Mouse (Mus musculus) heart, embryonic 12.5 days (tissue): ENCODE results near the gene Dennd1b. TPM values are rescaled to one million over a fixed set of nuclear protein-coding genes. Genes with fewer than 3 reads are reported as not detected.

ENCODE experiments used
- ATAC-seq: fragments of 200-750 bp; cut with Nextera tagmentation; 2 replicates; pipeline ENCODE4 v1.8.0; 2017; ENCODE audit warnings: moderate TSS enrichment, moderate library complexity; ENCODE audit not compliant: insufficient number of reproducible peaks, low FRiP score
- H3K27ac ChIP-seq: fragments of 300-500 bp; sonication (generic); 2 replicates; pipeline ENCODE4 v1.5.1; 2016; ENCODE audit warnings: mild to moderate bottlenecking, moderate library complexity; ENCODE audit not compliant: poor library complexity, severe bottlenecking
- H3K27me3 ChIP-seq: fragments of 300-500 bp; sonication (generic); replicated peaks from 2 replicates; pipeline ENCODE4 v1.6.1; 2016; ENCODE audit warnings: mild to moderate bottlenecking, moderate library complexity
- H3K36me3 ChIP-seq: fragments of 300-500 bp; sonication (generic); 2 replicates; pipeline ENCODE4 v1.6.1; 2016; ENCODE audit warnings: mild to moderate bottlenecking, moderate library complexity
- H3K4me1 ChIP-seq: fragments of 300-500 bp; sonication (generic); replicated peaks from 2 replicates; pipeline ENCODE4 v1.6.1; 2016; ENCODE audit warnings: mild to moderate bottlenecking
- H3K4me2 ChIP-seq: fragments of 300-500 bp; sonication (generic); 2 replicates; pipeline ENCODE4 v1.6.1; 2016; ENCODE audit warnings: mild to moderate bottlenecking, moderate library complexity
- H3K4me3 ChIP-seq: fragments of 300-500 bp; sonication (generic); 2 replicates; pipeline ENCODE4 v1.5.1; 2016; ENCODE audit warnings: mild to moderate bottlenecking
- H3K9ac ChIP-seq: fragments of 300-500 bp; sonication (generic); 2 replicates; pipeline ENCODE4 v1.6.1; 2016; ENCODE audit warnings: mild to moderate bottlenecking, moderate library complexity
- H3K9me3 ChIP-seq: fragments of 300-500 bp; sonication (generic); replicated peaks from 2 replicates; pipeline ENCODE4 v1.6.1; 2016; ENCODE audit warnings: mild to moderate bottlenecking, moderate library complexity
- WGBS: fragments of 180-500 bp; shearing (Covaris S2); methylation state at CpG from one replicate; pipeline ENCODE4 v1.1.7; 2016; 5-methylcytosine and 5-hydroxymethylcytosine counted together
- polyA plus RNA-seq: library from polyadenylated mRNA; unstranded; fragments of >200 nt; fragmentation: Nextera tagmentation; extraction: Ambion mirVana; gene quantifications from 2 replicates; pipeline ENCODE4 v1.2.1, GENCODE M21; 2016

The Dennd1b gene
- polyA plus RNA-seq, 1 experiment from 2014 or later, result 13.9 TPM

- no peaks in the 10 kb centered on the region for H3K9me3 ChIP-seq
- peaks cover 13% of the 10 kb centered on the region; the same call in 1 of the 2 replicates for H3K36me3 ChIP-seq
- peak; percentile 84 for ATAC-seq
- no peaks in the 10 kb centered on the region for H3K27me3 ChIP-seq
- H3K27ac ChIP-seq, result peak overlapping the region; percentile 89
- peaks cover 22% of the 10 kb centered on the region for H3K4me1 ChIP-seq
- peak overlapping the region; percentile 90 for H3K4me3 ChIP-seq
- peak overlapping the region; percentile 74 for H3K4me2 ChIP-seq
- under 1% methylated on average over 29 of the region's 50 CpGs for WGBS
- H3K9ac ChIP-seq, result peak overlapping the region; percentile 96
These were observed 728 bp downstream of the Dennd1b start for GRCm38 (mm10) chr1:138963868-138964458.

- no peak for ATAC-seq
- no peak overlapping the region for H3K9ac ChIP-seq
- peaks cover 13% of the 10 kb centered on the region; the same call in 1 of the 2 replicates for H3K36me3 ChIP-seq
- no peak overlapping the region for H3K27ac ChIP-seq
- no peaks in the 10 kb centered on the region for H3K9me3 ChIP-seq
- no peak overlapping the region for H3K4me2 ChIP-seq
- H3K27me3 ChIP-seq, result no peaks in the 10 kb centered on the region
- peaks cover 22% of the 10 kb centered on the region for H3K4me1 ChIP-seq
- H3K4me3 ChIP-seq, result no peak overlapping the region
These were observed 1.8 kb downstream of the Dennd1b start for GRCm38 (mm10) chr1:138965069-138965468.

- peaks cover 13% of the 10 kb centered on the region; the same call in 1 of the 2 replicates for H3K36me3 ChIP-seq
- no peak overlapping the region for H3K4me3 ChIP-seq
- no peaks in the 10 kb centered on the region for H3K9me3 ChIP-seq
- no peak overlapping the region for H3K4me2 ChIP-seq
- WGBS, result 68% methylated on average over 2 of the region's 2 CpGs
- H3K9ac ChIP-seq, result no peak overlapping the region
- no peak for ATAC-seq
- no peak overlapping the region for H3K27ac ChIP-seq
- H3K4me1 ChIP-seq, result peaks cover 22% of the 10 kb centered on the region
- H3K27me3 ChIP-seq, result no peaks in the 10 kb centered on the region
These were observed 2.3 kb downstream of the Dennd1b start for GRCm38 (mm10) chr1:138965511-138965910.

- Histone ChIP-seq H3K4me1 (peaks cover 22% of the 10 kb centered on the region), H3K27me3 (no peaks in the 10 kb centered on the region), H3K9ac (no peak overlapping the region), H3K27ac (no peak overlapping the region), H3K4me2 (no peak overlapping the region), H3K36me3 (peaks cover 13% of the 10 kb centered on the region; the same call in 1 of the 2 replicates), H3K9me3 (no peaks in the 10 kb centered on the region), H3K4me3 (no peak overlapping the region)
- 91% methylated on average over 7 of the region's 7 CpGs for WGBS
- ATAC-seq, result no peak
These were observed 4.2 kb downstream of the Dennd1b start for GRCm38 (mm10) chr1:138967450-138967849.

- Histone ChIP-seq H3K27me3 (no peaks in the 10 kb centered on the region), H3K9ac (no peak overlapping the region), H3K4me1 (peaks cover 26% of the 10 kb centered on the region), H3K4me2 (no peak overlapping the region), H3K36me3 (peaks cover 13% of the 10 kb centered on the region; the same call in 1 of the 2 replicates), H3K9me3 (no peaks in the 10 kb centered on the region), H3K4me3 (no peak overlapping the region), H3K27ac (no peak overlapping the region)
- 58% methylated on average over 4 of the region's 4 CpGs for WGBS
- no peak for ATAC-seq
These were observed 6.8 kb downstream of the Dennd1b start for GRCm38 (mm10) chr1:138970053-138970452.

- ATAC-seq, result no peak
- Histone ChIP-seq H3K36me3 (no peaks in the 10 kb centered on the region), H3K27ac (no peak overlapping the region), H3K4me2 (no peak overlapping the region), H3K27me3 (no peaks in the 10 kb centered on the region), H3K9me3 (no peaks in the 10 kb centered on the region), H3K4me3 (no peak overlapping the region), H3K4me1 (peaks cover 19% of the 10 kb centered on the region), H3K9ac (no peak overlapping the region)
- 63% methylated on average over 6 of the region's 6 CpGs for WGBS
These were observed 10.4 kb downstream of the Dennd1b start for GRCm38 (mm10) chr1:138973541-138974224.

GRCm38 (mm10) chr1:138974836-138975235 lies 11.6 kb downstream of the Dennd1b start:
- no peak overlapping the region for H3K4me3 ChIP-seq
- WGBS, result 79% methylated on average over 8 of the region's 8 CpGs
- H3K27me3 ChIP-seq, result no peaks in the 10 kb centered on the region
- ATAC-seq, result no peak
- no peaks in the 10 kb centered on the region for H3K36me3 ChIP-seq
- H3K9me3 ChIP-seq, result no peaks in the 10 kb centered on the region
- no peak overlapping the region for H3K27ac ChIP-seq
- H3K9ac ChIP-seq, result no peak overlapping the region
- peaks cover 20% of the 10 kb centered on the region for H3K4me1 ChIP-seq
- no peak overlapping the region for H3K4me2 ChIP-seq

- Histone ChIP-seq H3K4me3 (no peak overlapping the region), H3K9ac (no peak overlapping the region), H3K4me1 (peaks cover 20% of the 10 kb centered on the region), H3K36me3 (no peaks in the 10 kb centered on the region), H3K9me3 (no peaks in the 10 kb centered on the region), H3K27ac (no peak overlapping the region), H3K4me2 (no peak overlapping the region), H3K27me3 (no peaks in the 10 kb centered on the region)
- 47% methylated on average over 1 of the region's 1 CpGs for WGBS
- ATAC-seq, result no peak
These were observed 12.7 kb downstream of the Dennd1b start for GRCm38 (mm10) chr1:138975945-138976344.

- Histone ChIP-seq H3K4me2 (no peak overlapping the region; the same call in 1 of the 2 replicates), H3K4me3 (no peak overlapping the region), H3K36me3 (no peaks in the 10 kb centered on the region), H3K4me1 (peaks cover 23% of the 10 kb centered on the region), H3K27me3 (no peaks in the 10 kb centered on the region), H3K9ac (no peak overlapping the region), H3K9me3 (no peaks in the 10 kb centered on the region), H3K27ac (peak overlapping the region; percentile 8; the same call in 1 of the 2 replicates)
- 65% methylated on average over 7 of the region's 7 CpGs for WGBS
- ATAC-seq, result no peak; the same call in 1 of the 2 replicates
These were observed 19.0 kb downstream of the Dennd1b start for GRCm38 (mm10) chr1:138982203-138982602.

GRCm38 (mm10) chr1:138982611-138983010 lies 19.4 kb downstream of the Dennd1b start:
- no peak overlapping the region; the same call in 1 of the 2 replicates for H3K4me2 ChIP-seq

GRCm38 (mm10) chr1:138983064-138983463 lies 19.8 kb downstream of the Dennd1b start:
- Histone ChIP-seq H3K4me1 (peaks cover 28% of the 10 kb centered on the region), H3K36me3 (no peaks in the 10 kb centered on the region), H3K4me2 (no peak overlapping the region), H3K27me3 (no peaks in the 10 kb centered on the region), H3K9ac (no peak overlapping the region), H3K4me3 (no peak overlapping the region), H3K9me3 (no peaks in the 10 kb centered on the region), H3K27ac (no peak overlapping the region)
- no peak for ATAC-seq
- whole genome bisulfite sequencing, result 62% methylated on average over 2 of the region's 2 CpGs

More at GRCm38 (mm10) chr1:138982611-138983010, 19.4 kb downstream of the Dennd1b start:
- no peak for ATAC-seq
- WGBS, result 72% methylated on average over 5 of the region's 5 CpGs
- Histone ChIP-seq H3K36me3 (no peaks in the 10 kb centered on the region), H3K27ac (peak overlapping the region; percentile 8; the same call in 1 of the 2 replicates), H3K4me1 (peaks cover 27% of the 10 kb centered on the region), H3K9me3 (no peaks in the 10 kb centered on the region), H3K27me3 (no peaks in the 10 kb centered on the region), H3K9ac (no peak overlapping the region), H3K4me3 (no peak overlapping the region)
